Mouse (Mus musculus) retina, embryonic 14.5 days (tissue): Measurements from ENCODE around the gene Bmper.
A peak's percentile ranks its signal among the peaks of the same experiment; 100 is the strongest.

Experiments
- DNase-seq: peaks from one replicate; pipeline ENCODE4 v3.0.0-alpha.2; 2015; ENCODE audit warnings: low spot score

Gene Bmper

DNA sequence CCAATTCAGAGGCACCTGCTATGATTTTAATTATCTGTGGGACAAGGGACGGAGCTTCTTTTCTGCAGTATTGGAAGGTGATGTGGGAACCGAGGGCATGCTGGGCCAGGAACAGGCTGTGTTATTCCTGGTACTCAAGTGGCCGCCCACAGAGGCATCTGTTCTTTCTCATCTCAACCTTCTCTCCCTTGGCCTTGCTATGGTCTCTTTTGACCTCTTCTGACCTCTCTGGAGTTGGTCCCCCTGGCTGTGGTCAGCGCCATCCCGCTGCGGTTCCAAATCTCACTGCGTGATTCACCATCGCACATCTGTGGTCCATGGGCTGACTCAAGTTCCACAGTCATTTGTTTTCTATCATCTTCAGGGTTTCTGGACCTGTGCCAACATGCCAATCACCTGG, 77.5 kb downstream of the Bmper start:
- DNase-seq: no peak

DNA sequence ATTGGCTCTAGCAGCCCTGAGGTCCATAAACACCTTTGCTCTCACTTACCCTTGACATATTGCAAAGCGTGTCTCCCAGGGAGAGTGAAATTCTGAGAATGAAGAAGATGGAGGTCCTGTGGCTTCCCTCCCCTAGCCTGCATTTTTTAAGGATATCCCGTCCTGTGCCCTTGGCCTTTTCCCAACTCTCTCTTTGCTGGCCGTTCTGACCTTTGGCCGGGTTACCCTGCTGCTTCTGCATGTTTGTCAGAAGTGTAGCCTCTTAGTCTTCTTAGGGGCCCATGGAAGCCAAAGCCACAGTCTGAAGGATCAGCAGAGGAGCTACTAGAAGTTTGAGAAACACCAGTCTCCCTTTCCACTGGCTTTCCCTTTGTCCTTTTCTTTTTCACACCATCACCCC, 82.8 kb downstream of the Bmper start:
- DNase-seq: no peak

DNA sequence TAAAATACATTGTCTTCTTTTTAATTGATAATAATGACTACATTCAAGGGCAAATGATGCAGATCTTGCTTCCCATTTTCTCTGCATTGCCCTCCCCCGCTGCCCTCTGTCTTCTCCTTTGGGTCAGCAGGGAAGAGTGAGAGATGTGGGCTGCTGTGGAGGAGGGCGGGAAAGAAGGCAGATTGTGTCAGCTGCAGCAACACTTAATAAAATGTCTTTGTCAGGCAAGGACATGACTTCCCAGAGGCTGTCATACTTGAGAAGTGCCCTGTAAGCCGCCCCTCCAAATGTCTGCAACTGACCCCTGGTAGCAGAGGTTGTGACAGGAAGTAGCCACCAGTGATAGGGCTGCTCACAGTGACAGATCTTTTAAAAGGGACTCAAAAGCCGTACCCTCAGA, 83.3 kb downstream of the Bmper start:
- DNase-seq: no peak

DNA sequence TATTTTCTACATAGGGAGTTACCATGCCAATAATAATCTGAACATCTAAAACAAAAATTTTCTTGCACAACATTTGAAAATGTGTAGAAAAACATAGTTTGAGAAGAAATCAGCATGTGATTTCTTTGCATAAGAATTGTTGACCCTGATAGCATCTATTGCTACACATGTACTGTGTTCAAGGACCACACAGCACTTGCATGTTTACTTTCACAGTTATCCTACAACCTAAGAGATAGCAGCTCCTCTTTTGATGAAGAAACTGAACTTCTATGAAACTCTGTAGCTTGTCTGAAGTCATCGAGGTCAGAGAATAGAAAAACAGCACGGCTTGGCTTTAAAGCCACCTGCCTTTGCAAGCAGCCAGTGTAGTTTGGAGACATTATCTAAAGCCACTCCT, 85.0 kb downstream of the Bmper start:
- no peak for DNase-seq

DNA sequence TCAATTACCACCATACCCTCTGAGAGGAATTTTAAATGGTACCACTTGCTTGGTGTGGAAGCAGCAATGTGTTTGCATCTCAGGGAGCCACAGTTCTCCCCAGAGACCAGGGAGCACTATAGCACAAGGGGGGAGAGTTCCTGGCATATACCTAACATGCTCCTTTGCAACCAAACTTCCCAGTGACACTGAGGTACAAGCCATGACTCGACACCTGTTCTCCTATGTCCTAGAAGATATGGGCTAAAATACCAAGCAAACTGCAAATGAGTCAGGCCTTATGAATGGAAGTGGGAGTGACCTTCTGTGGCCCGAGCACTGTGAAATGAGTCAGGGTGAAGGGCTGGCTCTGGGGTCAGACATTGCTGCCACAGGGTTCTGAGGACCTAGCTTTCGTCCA, 88.1 kb downstream of the Bmper start:
- no peak for DNase-seq

DNA sequence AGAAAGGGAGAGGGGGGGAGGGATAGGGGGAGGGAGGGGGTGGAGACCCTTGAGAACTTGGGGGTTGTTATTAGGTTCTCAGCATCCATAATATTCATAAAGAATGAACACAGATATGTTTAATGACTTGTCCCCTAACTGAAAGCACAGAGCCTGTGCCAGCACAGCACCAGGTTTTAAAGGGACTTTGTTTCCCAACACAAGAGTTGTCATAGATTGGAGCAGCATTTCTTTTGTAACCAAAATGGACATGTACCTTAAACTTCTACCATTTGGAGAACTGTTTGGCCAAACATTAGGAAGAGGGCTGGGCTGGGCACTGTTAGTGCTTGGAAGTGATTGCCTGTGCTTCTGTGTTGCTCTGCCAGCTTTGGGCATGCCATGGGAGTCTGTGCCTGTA, 89.1 kb downstream of the Bmper start:
- no peak for DNase-seq

DNA sequence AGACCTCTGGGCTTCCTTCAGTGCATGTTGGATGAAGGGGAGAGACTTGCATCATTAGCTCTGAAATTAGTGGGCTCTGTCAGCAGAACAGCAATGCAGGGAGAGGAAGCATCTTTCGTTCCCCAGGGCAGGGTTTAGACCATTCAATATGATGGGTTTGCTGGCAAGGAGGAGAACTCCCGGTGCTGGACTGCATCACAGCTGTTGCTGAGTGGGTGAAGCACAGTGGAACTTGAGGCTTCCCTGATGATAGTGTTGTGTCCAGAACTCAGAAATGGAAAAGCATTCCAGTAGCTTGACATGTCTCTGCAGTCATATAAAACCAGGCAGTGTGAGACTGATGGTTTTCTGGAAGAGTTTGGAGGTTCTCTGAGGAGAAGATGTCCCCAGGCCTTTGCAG, 90.0 kb downstream of the Bmper start:
- DNase-seq: no peak

DNA sequence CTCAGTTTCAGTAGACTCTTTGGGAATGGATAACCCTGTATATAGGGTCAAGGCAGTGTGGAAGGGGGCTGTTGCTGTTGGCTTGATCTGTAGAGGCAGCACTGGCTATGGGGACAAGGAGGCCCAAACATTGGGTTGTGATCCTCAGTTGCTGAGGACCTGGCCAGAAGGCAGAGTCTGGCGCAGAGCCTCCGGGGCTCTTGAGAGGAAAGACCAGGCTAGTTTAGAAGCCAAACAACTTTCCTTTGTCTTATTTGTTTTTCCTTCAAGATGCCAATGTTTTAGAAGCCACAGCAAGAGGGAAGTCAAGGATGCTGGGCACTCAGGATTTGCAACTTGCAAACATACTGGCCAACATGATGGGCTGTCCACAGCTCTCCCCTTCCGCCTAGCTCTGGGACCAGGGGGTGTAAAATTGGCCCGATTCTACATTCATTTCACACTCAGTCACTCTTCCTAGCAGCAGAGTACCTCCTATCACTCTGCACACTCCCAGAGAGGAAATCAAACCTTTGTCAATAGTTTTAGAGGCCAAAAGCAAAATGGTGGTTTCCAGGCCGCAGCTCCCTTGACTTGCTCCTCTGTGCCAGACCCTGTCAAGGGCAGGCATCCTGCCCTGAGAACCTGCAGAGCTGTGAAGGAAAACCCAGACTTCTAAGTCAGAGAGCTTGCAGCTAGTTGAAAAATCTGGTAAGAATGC, 92.9 kb downstream of the Bmper start:
- DNase-seq: no peak

DNA sequence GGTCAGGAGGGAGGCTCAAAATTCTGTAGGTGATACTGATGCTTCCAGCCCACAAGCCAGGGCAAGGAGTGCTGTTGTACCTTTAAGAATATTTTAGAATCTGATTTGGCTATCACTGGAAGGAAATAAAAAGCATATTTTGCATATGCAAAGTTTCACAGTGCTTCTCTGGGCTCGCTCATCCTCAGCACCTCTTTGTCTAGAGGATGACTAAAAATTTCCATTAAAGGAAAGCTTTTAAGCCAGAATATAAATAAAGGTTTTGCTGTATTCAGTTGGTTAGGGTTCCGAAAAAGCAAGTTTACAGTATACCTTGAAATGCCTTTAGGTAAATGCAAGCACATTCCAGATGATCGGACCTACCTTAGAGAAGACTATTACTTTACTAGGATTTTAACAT, 105.0 kb downstream of the Bmper start:
- DNase-seq: no peak

DNA sequence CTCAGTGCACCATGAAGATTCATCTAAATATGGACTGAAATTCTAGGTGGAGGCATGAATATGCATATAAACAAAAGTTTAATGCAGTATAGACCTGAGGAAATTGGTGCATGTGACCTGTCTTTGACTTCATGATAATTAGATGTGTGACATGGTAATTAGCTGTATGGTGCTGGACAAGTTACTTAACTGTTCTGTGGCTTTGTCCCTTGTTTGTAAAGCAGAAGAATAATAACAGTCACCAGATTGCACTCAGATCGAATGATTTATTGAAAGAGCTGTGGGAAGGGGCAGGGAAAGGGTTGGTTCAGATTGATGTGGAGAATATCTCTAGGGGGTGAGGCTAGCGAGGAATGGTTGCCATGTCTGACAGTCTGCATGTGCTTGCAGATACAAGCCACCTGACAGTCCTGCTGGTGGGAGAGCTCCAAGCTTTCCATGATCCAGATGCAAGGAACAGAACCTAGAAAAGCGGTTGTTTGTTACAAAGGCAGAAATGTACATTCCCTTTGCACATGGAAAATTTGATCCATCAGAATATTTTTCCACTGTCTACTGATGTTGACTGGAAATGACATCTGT, 110.3 kb downstream of the Bmper start:
- no peak for DNase-seq

DNA sequence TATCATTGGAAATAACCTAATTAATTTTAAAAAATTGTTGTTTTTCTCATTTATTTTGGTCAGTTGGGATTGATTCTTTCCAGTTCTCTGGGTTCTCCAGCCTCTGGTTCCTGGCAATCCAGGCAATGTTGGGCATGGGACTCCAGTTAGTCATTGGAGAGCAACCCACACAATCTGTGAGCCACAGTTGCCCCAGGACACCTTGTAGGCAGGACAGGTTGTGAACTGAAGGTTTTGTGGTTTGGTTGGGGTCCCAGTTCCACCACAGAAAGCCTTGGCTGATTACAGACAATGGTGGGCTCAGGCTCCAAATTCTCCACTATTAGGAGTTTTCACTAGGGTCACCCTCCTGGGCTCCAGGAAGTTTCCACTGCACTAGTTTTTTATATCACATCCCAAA, 117.7 kb downstream of the Bmper start:
- no peak for DNase-seq

DNA sequence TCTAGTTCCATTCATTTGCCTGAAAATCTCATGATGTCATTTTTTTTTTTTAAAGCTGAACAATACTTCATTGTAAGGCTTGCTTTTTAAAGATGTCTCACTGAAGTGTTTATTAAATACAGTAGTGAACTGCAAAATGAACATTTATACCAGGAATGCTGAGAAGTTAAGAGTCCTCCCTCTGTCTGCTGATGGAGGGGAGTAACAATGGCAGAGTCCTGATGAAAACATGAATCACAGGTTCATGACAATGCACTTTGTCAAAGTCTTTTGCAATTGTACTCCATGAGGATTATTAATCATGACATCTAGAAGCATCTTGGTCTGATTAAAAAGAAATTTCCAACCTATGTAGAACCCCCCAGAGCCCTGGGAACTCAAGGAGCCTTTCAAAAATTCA, 118.4 kb downstream of the Bmper start:
- peak; percentile 17 for DNase-seq

DNA sequence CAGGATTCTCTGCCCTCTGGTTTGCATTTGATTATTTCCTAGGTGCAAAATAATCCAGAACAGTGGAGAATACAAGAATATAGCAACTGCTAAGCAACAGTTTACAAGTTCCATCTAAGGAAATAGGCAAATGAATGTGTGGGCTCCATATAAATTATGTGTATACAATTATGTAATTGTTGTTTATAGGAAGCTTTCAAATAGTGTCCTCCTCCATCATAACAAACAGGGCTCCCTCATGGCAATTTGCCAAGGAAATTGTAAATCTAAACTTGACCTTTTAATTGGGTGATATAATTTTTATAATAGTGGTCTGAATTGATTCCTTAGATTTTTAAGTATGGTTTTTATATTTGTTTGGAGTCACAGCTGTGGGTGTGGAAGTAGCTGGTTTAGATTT, 121.5 kb downstream of the Bmper start:
- no peak for DNase-seq

DNA sequence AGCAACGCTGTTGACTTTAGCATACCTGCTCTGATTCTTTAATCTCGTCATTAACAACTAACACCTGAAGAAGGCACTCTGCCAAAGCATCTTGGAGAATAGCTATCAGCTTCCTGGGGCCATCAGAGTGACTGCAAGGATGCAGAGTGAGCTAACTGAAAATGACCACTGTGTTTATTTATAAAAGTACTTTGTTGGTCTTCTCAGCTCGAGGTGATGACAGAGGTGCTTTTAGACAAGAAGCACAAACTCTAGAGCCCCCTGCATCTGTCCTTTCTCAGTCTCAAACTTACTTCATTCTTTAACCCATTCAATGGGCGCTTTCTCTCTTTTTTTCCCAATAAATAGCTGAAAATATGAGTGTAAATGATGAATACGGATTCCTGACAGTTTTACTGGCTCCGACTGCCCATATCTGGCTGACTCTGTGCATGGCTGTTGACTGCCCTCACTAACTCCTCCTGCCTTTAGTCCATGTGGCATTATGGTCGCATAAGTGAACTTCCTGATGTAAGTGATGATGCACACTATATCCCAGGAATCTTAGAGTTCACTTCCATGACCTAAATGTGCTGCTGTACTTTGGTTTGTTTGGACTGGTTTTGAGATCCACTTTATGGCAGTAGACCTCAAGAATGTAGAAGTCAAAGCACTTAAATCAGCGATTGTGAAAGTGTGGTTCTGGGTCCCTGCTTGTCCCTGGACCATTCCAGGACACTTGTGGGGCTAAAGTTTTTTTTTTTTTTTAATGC, 122.4 kb downstream of the Bmper start:
- no peak for DNase-seq

DNA sequence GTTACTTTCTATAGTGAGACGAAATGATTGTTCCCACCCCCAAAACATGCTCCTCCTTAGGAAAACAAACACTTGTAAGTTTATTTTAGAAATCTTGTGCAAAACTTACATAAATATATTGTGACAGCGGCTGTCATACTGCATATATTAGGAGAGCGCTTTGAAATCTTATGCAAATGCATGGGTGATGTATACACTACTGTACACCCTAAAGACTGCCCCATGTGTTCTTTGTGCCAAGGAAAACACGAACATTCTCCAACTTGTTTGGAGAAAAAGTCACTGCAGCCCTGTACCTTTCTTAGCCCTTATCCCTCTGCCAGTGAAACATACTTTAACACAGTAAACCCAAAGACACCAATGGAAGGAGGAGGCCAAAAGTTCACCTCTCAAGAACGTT, 126.7 kb downstream of the Bmper start:
- no peak for DNase-seq

DNA sequence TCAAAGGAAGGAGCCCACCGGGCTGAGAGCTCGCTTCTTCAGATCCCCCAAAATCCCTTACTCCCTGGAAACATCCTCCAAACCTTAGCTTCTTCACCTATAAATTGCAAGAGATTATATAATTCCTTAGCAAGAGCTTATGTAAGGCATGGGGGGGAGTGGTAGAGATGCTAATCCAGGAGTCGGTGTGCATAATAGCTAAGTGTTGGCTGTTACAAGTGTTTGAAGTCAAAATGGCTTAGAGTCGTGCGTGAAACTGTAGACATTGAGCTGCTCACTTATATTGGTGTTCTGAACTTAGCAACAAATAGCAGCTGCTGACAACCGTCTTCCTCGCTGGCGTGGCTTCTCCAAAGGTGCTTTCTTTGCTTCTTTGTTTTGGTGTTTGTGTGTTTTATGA, 128.5 kb downstream of the Bmper start:
- no peak for DNase-seq

DNA sequence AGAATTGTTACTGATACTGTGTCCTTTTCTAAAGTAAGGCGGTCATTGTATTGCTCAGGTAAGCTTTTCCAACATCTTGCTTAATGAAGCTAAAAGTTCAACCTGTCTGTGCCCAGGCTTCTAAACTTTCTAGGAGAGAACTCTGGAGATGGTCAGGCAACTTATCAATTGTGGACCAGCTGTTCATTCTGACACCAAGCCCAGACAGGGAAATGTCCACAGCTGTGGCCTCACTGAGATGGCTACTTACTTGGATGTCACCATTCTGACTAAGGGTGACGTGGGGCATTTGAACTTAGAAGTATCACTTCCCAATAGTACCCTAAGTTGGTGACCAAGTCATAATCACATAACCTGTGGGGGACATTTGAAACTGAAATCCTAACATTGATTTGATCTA, 129.5 kb downstream of the Bmper start:
- no peak for DNase-seq

DNA sequence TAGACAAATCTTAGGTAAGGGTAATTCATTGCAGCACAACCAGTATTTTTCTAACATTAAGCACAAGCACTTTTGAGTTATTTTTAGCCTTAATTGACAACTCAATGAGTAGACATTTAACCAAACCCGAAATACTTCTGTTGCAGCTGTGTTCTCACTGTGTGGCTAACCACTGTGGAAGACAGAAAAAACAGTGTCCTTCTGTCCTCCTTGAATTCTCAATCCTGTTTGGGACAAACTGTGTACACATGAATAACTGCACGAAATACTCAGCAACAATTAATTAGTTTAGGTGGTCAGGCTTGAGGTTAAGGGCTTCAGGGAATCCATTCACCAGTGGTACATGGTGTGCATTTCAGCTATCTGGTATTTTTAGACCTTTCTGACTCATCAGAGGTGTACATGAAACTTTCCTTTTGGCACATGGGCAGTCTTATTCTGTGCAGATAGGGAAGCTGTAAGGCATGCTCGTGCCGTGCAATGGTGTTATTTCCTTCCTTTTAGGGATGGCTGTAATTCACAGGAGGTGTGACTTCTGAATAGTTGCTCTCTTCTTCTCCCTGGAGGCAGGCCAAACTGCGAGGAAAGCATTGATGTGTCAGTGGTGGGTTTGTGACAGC, 131.4 kb downstream of the Bmper start:
- no peak for DNase-seq

DNA sequence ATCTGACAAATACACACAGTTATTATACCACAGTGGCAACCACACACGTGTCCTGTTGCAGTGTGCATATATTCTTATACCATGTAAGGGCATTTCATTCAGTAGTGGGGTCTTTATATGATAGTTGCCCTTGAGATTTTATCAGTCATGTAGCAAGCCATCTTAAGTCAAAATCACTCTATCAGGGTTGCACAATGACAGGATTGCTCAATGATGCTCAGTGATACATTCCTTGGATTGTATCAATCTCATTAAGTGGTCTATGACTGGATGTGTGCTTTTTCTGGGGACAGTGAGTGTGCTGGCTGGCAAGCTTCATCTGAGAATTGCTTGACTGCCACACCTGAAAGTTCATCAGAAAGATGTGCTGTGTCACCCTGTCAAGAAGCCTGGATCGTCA, 135.2 kb downstream of the Bmper start:
- no peak for DNase-seq

DNA sequence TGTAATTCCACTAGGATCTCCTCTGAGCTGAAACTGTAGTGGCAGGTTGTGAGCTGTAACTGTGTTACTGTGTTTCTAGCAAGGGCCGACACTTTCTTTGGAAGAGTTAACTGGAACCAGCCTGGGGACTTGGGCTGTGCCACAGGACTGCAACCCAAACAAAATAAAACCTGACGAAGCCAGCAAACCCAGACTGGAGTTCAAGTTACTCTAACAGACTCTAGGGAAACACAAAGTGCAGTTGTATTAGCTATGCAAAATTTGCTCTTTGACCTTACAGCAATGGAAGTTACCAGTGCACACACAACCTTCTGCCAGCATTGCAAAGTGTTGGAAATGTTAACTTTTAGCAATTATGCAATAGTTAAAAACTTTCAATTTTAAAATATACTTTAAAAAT, 140.3 kb downstream of the Bmper start:
- DNase-seq: no peak

DNA sequence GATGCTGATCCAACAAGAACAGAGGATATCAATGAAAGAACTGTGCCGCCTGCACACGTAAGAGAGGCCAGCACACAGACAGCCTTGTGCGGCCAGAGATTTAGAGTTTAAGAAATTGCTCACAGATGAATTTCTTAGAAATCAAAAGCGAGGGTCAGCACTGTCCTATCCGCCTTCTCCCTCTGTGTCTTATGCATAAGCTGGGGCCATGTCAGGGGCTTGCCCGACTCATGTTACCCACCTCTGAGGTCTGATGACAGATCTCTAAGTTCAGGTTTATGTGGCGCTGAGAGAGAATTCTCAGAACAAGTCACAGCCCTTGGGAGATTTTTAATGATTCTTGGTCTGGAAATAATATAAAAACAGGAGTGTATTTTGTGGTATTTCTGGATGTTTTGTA, 140.7 kb downstream of the Bmper start:
- DNase-seq: no peak

DNA sequence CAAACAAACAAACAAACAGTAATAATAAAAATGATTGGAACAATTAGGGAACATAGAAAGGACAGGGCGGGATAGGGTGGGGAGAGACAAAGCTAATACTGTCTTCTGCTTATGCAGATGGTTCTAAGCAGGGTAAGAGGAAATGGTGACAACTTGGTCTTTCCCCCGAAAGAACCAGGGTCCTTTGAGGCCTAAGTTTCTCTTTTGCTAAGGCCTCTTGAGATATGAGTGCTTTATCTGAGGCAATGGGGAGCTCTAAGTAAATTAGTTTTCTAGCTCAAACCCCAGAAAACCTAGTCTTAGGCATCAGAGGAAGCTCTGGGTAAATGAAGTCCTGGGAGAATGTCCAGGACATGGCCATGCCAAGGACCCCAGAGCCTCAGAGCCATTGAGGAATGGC, 141.2 kb downstream of the Bmper start:
- no peak for DNase-seq

DNA sequence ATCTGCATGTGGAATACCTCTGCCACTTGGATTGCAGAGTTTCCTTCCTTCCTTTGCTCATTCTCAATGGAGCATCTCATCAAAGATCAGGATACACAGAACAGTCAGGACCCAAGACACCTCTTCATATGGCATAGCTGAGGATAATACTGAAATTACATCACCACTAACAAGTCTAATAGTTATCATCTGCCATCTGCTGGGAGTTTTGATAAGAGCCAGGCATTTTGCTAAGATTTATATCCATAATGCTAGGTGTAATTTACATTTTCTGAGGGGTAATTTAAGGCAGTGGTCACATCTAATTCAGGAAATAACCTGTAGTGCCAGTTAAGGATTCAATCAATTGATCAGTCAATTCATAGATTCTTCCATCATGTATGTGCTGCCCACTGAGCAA, 145.2 kb downstream of the Bmper start:
- no peak for DNase-seq
